Mouse (Mus musculus) layer of hippocampus, adult 9-11 months (tissue): ENCODE measurements around the gene Galnt14.

Experiments used
- DNase-seq: peaks from one replicate; pipeline ENCODE4 v3.0.0; 2022

Gene Galnt14

GRCm38 (mm10) chr17:73568204-73568603 is 142.0 kb downstream of the Galnt14 start:
- no peak for DNase-seq

GRCm38 (mm10) chr17:73561149-73561548 is 149.1 kb downstream of the Galnt14 start:
- no peak for DNase-seq

- DNase-seq, result peak; percentile 24
These were observed 150.0 kb downstream of the Galnt14 start for GRCm38 (mm10) chr17:73560208-73560784.

- DNase-seq, result no peak
These were observed 150.8 kb downstream of the Galnt14 start for GRCm38 (mm10) chr17:73559498-73559897.

- DNase-seq, result no peak
These were observed 153.2 kb downstream of the Galnt14 start for GRCm38 (mm10) chr17:73557101-73557500.

GRCm38 (mm10) chr17:73556436-73556835 is 153.8 kb downstream of the Galnt14 start:
- no peak for DNase-seq

GRCm38 (mm10) chr17:73554668-73555067 is 155.6 kb downstream of the Galnt14 start:
- no peak for DNase-seq

GRCm38 (mm10) chr17:73548783-73549566 is 161.3 kb downstream of the Galnt14 start:
- DNase-seq, result no peak

- DNase-seq, result no peak
These were observed 162.1 kb downstream of the Galnt14 start for GRCm38 (mm10) chr17:73548119-73548518.

GRCm38 (mm10) chr17:73547483-73547882 is 162.8 kb downstream of the Galnt14 start:
- no peak for DNase-seq

- DNase-seq, result peak; percentile 54
These were observed 168.3 kb downstream of the Galnt14 start for GRCm38 (mm10) chr17:73541911-73542310.

- no peak for DNase-seq
These were observed 169.1 kb downstream of the Galnt14 start for GRCm38 (mm10) chr17:73541233-73541570.

- no peak for DNase-seq
These were observed 169.6 kb downstream of the Galnt14 start for GRCm38 (mm10) chr17:73540409-73541232.

- DNase-seq, result no peak
These were observed 178.4 kb downstream of the Galnt14 start for GRCm38 (mm10) chr17:73531896-73532295.

- DNase-seq, result no peak
These were observed 188.1 kb downstream of the Galnt14 start for GRCm38 (mm10) chr17:73522169-73522568.

GRCm38 (mm10) chr17:73519350-73519749 is 190.9 kb downstream of the Galnt14 start:
- no peak for DNase-seq

GRCm38 (mm10) chr17:73518359-73518758 is 191.9 kb downstream of the Galnt14 start:
- peak; percentile 30 for DNase-seq

GRCm38 (mm10) chr17:73515506-73515905 is 194.7 kb downstream of the Galnt14 start:
- no peak for DNase-seq

- no peak for DNase-seq
These were observed 195.4 kb downstream of the Galnt14 start for GRCm38 (mm10) chr17:73514862-73515261.

- DNase-seq, result no peak
These were observed 196.0 kb downstream of the Galnt14 start for GRCm38 (mm10) chr17:73514258-73514657.

- DNase-seq, result no peak
These were observed 197.4 kb downstream of the Galnt14 start for GRCm38 (mm10) chr17:73512844-73513243.

- no peak for DNase-seq
These were observed 202.3 kb downstream of the Galnt14 start for GRCm38 (mm10) chr17:73507804-73508535.

GRCm38 (mm10) chr17:73504111-73504510 is 206.1 kb downstream of the Galnt14 start:
- no peak for DNase-seq
